Comparison of ENCODE assay signal across 9 mouse cellular contexts in genomic region chr15:103214149-103214548, GRCm38 (mm10). TPM values are rescaled to one million over a fixed set of nuclear protein-coding genes. Genes with fewer than 3 reads are reported as not detected.
A peak's percentile ranks its signal among the peaks of the same experiment; 100 is the strongest.
DNase-seq lines count a peak whose midpoint lies in the region; ATAC-seq and TF ChIP-seq lines count a peak whose summit lies in the region.
"Had no signal": no experiment of that assay in that cellular context is flagged by ENCODE, and none has a peak within 500 bp of the region (broad histone marks: within the 10 kb centered on the region; RNA-seq: fewer than 3 reads in every experiment).

No protein-coding gene starts in this region.

- TF ChIP-seq CTCF in kidney, adult 2 months (conservative IDR thresholded peaks at IDR 0.05; ENCODE audit: insufficient read depth, insufficient read length, low read depth, low read length), result no peak
- TF ChIP-seq CTCF in cortical plate, adult 2 months (IDR thresholded peaks at IDR 0.05; ENCODE audit: extremely low read depth, insufficient read depth, low read length), result no peak

- H3K27ac ChIP-seq in kidney, adult 2 months (ENCODE audit: insufficient read depth, low read depth, low read length), result peak overlapping the region; percentile 15; the same call in 1 of the 2 replicates
- 0 out of 2 replicates have a peak overlapping the region, but pooled peaks have one; percentile 46 for H3K27ac ChIP-seq in cortical plate, adult 2 months (ENCODE audit: insufficient read depth, low read length)
- peak overlapping the region; percentile 32 for H3K27ac ChIP-seq in hindbrain, embryonic 11.5 days (ENCODE audit: low read depth, low read length)
- H3K27ac ChIP-seq in midbrain, embryonic 15.5 days, result peak overlapping the region; percentile 68

- no peaks in the 10 kb centered on the region for H3K27me3 ChIP-seq in kidney, adult 2 months (replicated peaks; ENCODE audit: control insufficient read depth, insufficient read depth, low read length)
- no peaks in the 10 kb centered on the region for H3K27me3 ChIP-seq in hindbrain, embryonic 11.5 days (ENCODE audit: control insufficient read depth, insufficient read depth, low read length)
- H3K27me3 ChIP-seq in midbrain, embryonic 15.5 days (replicated peaks), result no peaks in the 10 kb centered on the region
- H3K27me3 ChIP-seq: liver, embryonic 13.5 days had no signal

- no peak for TF ChIP-seq POLR2A in kidney, adult 2 months (IDR thresholded peaks at IDR 0.05; ENCODE audit: low read depth, low read length)
- TF ChIP-seq POLR2A in cortical plate, adult 2 months (IDR thresholded peaks at IDR 0.05; ENCODE audit: extremely low read depth, insufficient read depth, low read length), result no peak

- peak; percentile 20 for DNase-seq in kidney, adult 2 months
- no peak for DNase-seq in kidney, postnatal 4 days
- peak; percentile 27 for DNase-seq in hindbrain, embryonic 11.5 days (ENCODE audit: low spot score)
- no peak for DNase-seq in MN1 (ENCODE audit: low spot score)
- no peak for DNase-seq in cerebellum, adult 8-10 months
- no peak for DNase-seq in layer of hippocampus, postnatal 10 days (ENCODE audit: low spot score in 2 of 2)
- DNase-seq: liver, embryonic 13.5 days had no signal

- peak overlapping the region; percentile 5; the same call in 1 of the 2 replicates for H3K9ac ChIP-seq in hindbrain, embryonic 11.5 days (ENCODE audit: low read depth, low read length)
- H3K9ac ChIP-seq in midbrain, embryonic 15.5 days, result peak overlapping the region; percentile 21; the same call in 1 of the 2 replicates

- peaks cover 1% of the 10 kb centered on the region; the same call in 1 of the 2 replicates for H3K36me3 ChIP-seq in kidney, adult 2 months (ENCODE audit: control insufficient read depth, insufficient read depth, low read length)
- H3K36me3 ChIP-seq in hindbrain, embryonic 11.5 days (ENCODE audit: control insufficient read depth, insufficient read depth, low read length), result 0 out of 2 replicates have a peak, but pooled peaks cover 9% of the 10 kb centered on the region
- H3K36me3 ChIP-seq in midbrain, embryonic 15.5 days (replicated peaks), result peaks cover 4% of the 10 kb centered on the region; the same call in 1 of the 2 replicates

- ATAC-seq in hindbrain, embryonic 11.5 days (ENCODE audit: low FRiP score), result no peak
- no peak; the same call in 1 of the 2 replicates for ATAC-seq in midbrain, embryonic 15.5 days (replicated peaks)

- 29% methylated on average over 2 of the region's 2 CpGs for WGBS in kidney, adult 2 months
- WGBS in hindbrain, embryonic 11.5 days, result 39% methylated on average over 2 of the region's 2 CpGs
- 10% methylated on average over 2 of the region's 2 CpGs for WGBS in midbrain, embryonic 15.5 days

- no peaks in the 10 kb centered on the region for H3K9me3 ChIP-seq in hindbrain, embryonic 11.5 days (ENCODE audit: control insufficient read depth, low read length)
- no peaks in the 10 kb centered on the region for H3K9me3 ChIP-seq in midbrain, embryonic 15.5 days
- H3K9me3 ChIP-seq: liver, embryonic 13.5 days had no signal

- no peak overlapping the region for H3K4me3 ChIP-seq in kidney, adult 2 months (ENCODE audit: insufficient read depth, low read depth, low read length)
- H3K4me3 ChIP-seq in cortical plate, adult 2 months (ENCODE audit: insufficient read depth, low read length), result peak overlapping the region; percentile 28
- peak overlapping the region; percentile 15; the same call in 1 of the 2 replicates for H3K4me3 ChIP-seq in hindbrain, embryonic 11.5 days (ENCODE audit: low read depth, low read length)
- H3K4me3 ChIP-seq in midbrain, embryonic 15.5 days, result peak overlapping the region; percentile 23

- H3K4me1 ChIP-seq in kidney, adult 2 months (ENCODE audit: control insufficient read depth, insufficient read depth, low read length), result peaks cover 7% of the 10 kb centered on the region; the same call in 1 of the 2 replicates
- peaks cover 4% of the 10 kb centered on the region; the same call in 1 of the 2 replicates for H3K4me1 ChIP-seq in cortical plate, adult 2 months (ENCODE audit: control insufficient read depth, insufficient read depth, low read length)
- H3K4me1 ChIP-seq in hindbrain, embryonic 11.5 days (replicated peaks; ENCODE audit: control insufficient read depth, insufficient read depth, low read length), result peaks cover 8% of the 10 kb centered on the region
- H3K4me1 ChIP-seq in midbrain, embryonic 15.5 days, result peaks cover 43% of the 10 kb centered on the region

- H3K4me2 ChIP-seq in hindbrain, embryonic 11.5 days (replicated peaks; ENCODE audit: low read depth, low read length), result peak overlapping the region; percentile 15
- peak overlapping the region; percentile 40 for H3K4me2 ChIP-seq in midbrain, embryonic 15.5 days

RNA-seq across cellular contexts. Expression of gene Cbx5, which starts 25.5 kb away (rescaled TPM):
- polyA plus RNA-seq in kidney, adult 2 months (2012; rRNA removed), result 18.8 and 26.9 TPM in 2 replicates
- 72.1 and 74.4 TPM in 2 replicates for polyA plus RNA-seq in cortical plate, adult 2 months (2012; rRNA removed)
- 185 and 204 TPM in 2 replicates for polyA plus RNA-seq in hindbrain, embryonic 11.5 days (2014; fragmentation: Nextera tagmentation; extraction: Ambion mirVana)
- 147 and 153 TPM in 2 replicates for polyA plus RNA-seq in midbrain, embryonic 15.5 days (2015; fragmentation: Nextera tagmentation; extraction: Ambion mirVana)
- 100 to 1,000 TPM; 181 to 188 TPM for total RNA-seq in layer of hippocampus, postnatal 10 days (2021)

RNA-seq across cellular contexts. Expression of gene Hnrnpa1, which starts 26.1 kb away (rescaled TPM):
- 50.0 and 69.3 TPM in 2 replicates for polyA plus RNA-seq in kidney, adult 2 months (2012; rRNA removed)
- 276 and 310 TPM in 2 replicates for polyA plus RNA-seq in cortical plate, adult 2 months (2012; rRNA removed)
- 1,309 and 1,311 TPM in 2 replicates for polyA plus RNA-seq in hindbrain, embryonic 11.5 days (2014; fragmentation: Nextera tagmentation; extraction: Ambion mirVana)
- polyA plus RNA-seq in midbrain, embryonic 15.5 days (2015; fragmentation: Nextera tagmentation; extraction: Ambion mirVana), result 669 and 721 TPM in 2 replicates
- total RNA-seq in layer of hippocampus, postnatal 10 days (2021), result 100 to 1,000 TPM; 399 to 417 TPM

RNA-seq across cellular contexts. Expression of gene Nfe2, which starts 44.1 kb away (rescaled TPM):
- 0.58 and 1.0 TPM in 2 replicates for polyA plus RNA-seq in kidney, adult 2 months (2012; rRNA removed)
- polyA plus RNA-seq in cortical plate, adult 2 months (2012; rRNA removed), result 0.11 and 0.21 TPM in 2 replicates
- 4.7 and 5.0 TPM in 2 replicates for polyA plus RNA-seq in hindbrain, embryonic 11.5 days (2014; fragmentation: Nextera tagmentation; extraction: Ambion mirVana)
- polyA plus RNA-seq in midbrain, embryonic 15.5 days (2015; fragmentation: Nextera tagmentation; extraction: Ambion mirVana), result 0.63 and 0.92 TPM in 2 replicates
- total RNA-seq in layer of hippocampus, postnatal 10 days (2021), result under 1 TPM in 1 of 2 experiments, not detected in 1; 0.39 TPM

RNA-seq across cellular contexts. Expression of gene Smug1, which starts 47.3 kb away (rescaled TPM):
- polyA plus RNA-seq in kidney, adult 2 months (2012; rRNA removed), result 15.5 and 19.4 TPM in 2 replicates
- polyA plus RNA-seq in cortical plate, adult 2 months (2012; rRNA removed), result 19.5 and 19.9 TPM in 2 replicates
- 23.9 and 35.8 TPM in 2 replicates for polyA plus RNA-seq in hindbrain, embryonic 11.5 days (2014; fragmentation: Nextera tagmentation; extraction: Ambion mirVana)
- polyA plus RNA-seq in midbrain, embryonic 15.5 days (2015; fragmentation: Nextera tagmentation; extraction: Ambion mirVana), result 23.4 and 24.2 TPM in 2 replicates
- 10 to 100 TPM; 15.1 to 17.4 TPM for total RNA-seq in layer of hippocampus, postnatal 10 days (2021)

RNA-seq across cellular contexts. Expression of gene Copz1, which starts 58.4 kb away (rescaled TPM):
- polyA plus RNA-seq in kidney, adult 2 months (2012; rRNA removed), result 138 TPM in 2 replicates
- 140 and 148 TPM in 2 replicates for polyA plus RNA-seq in cortical plate, adult 2 months (2012; rRNA removed)
- 310 and 313 TPM in 2 replicates for polyA plus RNA-seq in hindbrain, embryonic 11.5 days (2014; fragmentation: Nextera tagmentation; extraction: Ambion mirVana)
- 197 and 203 TPM in 2 replicates for polyA plus RNA-seq in midbrain, embryonic 15.5 days (2015; fragmentation: Nextera tagmentation; extraction: Ambion mirVana)
- 100 to 1,000 TPM; 111 to 112 TPM for total RNA-seq in layer of hippocampus, postnatal 10 days (2021)

Comparison
In these comparisons a context has a peak if more than half of its experiments do, and no peak if none do; other contexts are left out.
1. DNase-seq: peak in kidney, adult 2 months (single experiment) and hindbrain, embryonic 11.5 days (single experiment); none in kidney, postnatal 4 days (0 of 2), MN1 (single experiment), cerebellum, adult 8-10 months (single experiment) and layer of hippocampus, postnatal 10 days (0 of 2).
2. H3K27ac ChIP-seq: peak in every context shown above with its lines; median percentile 68 in midbrain, embryonic 15.5 days; 46 in cortical plate, adult 2 months; 32 in hindbrain, embryonic 11.5 days; 15 in kidney, adult 2 months.